Mouse (Mus musculus): Measurements from ENCODE around the gene Arcn1.

The Arcn1 gene

GRCm38 (mm10) chr9:44746666-44747065 lies 21.0 kb downstream of the Arcn1 start:
- in situ Hi-C loops (cut with MboI; ENCODE audit: low sequenced_read_pairs), result no loop called here

DNA sequence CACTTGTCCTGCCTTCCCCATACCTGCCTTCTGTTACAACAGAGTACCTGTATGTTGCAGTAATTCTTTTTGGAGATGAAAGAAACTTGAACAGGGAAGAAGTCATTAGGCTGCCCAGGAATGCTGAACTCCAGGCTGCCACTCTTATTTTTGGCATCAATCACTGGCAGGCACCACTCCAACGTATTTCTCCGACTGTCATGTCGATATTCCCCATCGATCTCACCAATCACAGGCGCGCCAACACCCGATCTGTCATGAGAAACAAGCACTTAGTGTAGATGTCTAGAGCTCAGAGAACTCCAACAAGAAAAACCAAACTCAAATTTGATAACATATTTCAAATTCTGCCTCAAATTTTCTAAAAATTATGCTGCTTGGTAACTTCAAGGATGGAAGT lies 22.3 kb downstream of the Arcn1 start:
- in situ Hi-C loops (cut with MboI; ENCODE audit: low sequenced_read_pairs), result no loop called here

- in situ Hi-C loops (cut with MboI; ENCODE audit: low sequenced_read_pairs), result no loop called here
These were observed 26.9 kb downstream of the Arcn1 start for GRCm38 (mm10) chr9:44740663-44741192.

DNA sequence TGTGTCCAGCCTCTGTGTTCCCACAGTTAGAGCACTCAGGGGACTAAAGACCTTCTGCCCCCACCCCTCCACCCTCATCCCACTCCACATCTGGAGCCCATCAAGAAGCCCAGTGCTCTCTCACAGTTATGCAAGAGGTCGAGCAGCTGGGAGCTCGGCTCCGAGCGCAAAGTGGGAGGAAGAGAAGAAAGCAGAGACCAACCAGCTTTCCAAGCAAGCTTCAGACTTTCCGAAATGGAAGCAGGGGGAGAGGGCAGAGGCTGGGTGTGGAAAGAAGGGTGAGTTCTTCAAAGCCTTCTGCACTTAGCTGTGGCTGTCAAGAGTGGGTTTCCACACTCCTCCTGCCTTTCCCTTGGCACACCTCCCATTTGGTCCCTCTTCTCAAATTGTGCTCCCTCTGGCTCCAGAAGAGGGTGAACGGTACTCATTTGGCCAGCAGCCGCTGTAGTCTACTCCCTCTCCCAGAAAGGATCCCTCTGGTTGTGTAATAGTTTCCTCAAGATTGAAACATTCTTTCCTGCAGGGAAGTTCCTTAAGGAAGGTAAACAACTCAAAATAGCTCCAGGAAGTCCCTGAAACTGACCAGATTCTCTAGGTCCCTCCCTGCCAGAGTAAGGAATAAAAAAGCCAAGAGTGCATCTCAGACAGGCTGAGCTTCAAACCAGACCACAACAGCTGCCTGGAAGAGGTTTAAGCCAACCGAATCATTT lies 30.2 kb downstream of the Arcn1 start:
- in situ Hi-C loops (cut with MboI; ENCODE audit: low sequenced_read_pairs), result no loop called here

DNA sequence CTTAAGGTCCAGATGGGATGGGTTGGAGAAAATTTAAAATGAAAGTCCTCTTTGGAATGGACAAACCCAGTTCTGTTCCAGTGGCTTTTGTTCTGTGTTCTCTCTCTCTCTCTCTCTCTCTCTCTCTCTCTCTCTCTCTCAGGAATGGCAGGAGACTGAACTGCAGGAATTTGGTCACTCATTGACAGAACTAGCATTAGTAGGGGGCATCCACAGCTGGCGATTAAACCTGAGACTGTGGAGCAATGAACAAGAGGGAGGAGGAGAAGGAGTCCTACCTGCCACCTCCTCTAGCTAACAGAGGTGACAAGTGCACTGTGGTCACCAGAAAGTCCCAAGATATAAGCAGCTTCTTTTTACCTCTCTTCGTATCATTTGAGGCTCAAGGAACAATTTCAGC lies 31.3 kb downstream of the Arcn1 start:
- in situ Hi-C loops (cut with MboI; ENCODE audit: low sequenced_read_pairs), result no loop called here

DNA sequence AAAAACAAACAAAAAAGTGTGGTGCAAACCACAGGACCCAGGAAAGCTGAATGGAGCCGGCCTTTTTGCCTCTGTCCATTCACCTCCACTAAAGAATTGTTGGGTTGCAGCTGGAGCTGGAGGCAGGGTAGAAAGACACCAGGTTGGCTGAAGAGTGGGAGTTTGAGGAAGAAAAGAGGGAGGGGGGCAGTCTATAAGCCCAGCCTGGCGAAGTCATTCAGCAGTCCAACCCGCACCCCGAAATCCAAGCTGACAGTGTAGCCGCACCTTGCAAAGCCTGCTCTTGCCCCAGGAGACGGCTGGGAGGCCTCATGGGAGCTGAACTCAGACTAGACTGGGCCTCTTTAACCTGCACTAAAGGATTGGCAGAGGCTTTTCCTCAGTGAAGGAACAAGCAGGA lies 31.8 kb downstream of the Arcn1 start:
- in situ Hi-C loops (cut with MboI; ENCODE audit: low sequenced_read_pairs), result no loop called here

DNA sequence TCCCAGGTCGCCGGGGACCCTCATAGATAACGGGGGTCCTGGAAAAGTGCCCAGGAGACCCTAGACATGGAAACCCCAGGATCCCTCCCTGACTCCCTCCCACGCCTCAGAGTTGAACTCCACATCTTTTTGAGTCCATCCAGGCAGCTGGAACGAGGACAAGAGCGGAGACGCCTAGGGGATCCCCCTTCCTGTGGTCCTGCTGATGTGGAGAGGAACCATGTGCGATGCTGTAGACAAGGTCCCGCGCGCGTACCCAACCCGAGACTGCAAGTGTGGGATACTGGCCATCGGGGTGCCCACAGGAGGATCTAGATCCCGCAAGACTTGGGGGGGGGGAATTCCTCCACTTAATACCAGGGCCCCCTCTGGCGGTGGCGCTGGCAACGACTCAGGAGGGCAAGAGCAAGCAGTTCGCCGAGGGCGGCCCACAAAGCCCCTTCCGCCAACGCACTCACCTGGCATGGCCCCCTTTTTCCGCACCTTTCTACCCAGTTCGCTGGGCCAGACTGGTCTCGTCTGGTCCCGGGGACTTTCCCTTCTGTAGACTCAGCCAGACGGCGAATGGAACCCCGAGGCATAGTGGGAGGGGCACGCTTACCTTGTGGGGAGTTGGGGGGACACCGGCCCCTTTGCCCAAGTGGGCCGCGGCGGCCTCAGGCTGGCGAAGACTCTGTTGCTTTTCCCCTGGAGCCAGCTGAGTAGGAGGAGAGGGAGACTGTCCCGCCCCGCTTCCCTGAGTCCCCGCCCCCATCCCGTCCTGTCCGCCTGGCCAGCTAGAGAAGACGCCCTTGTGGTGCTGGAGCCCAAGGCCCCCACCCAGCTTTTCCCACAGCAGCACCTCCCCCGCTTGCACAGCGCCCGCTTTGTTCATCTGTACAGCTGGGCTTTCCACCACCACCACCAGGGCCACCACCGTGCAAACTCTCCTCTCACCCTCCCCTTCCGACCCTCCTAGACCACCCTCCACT lies 32.8 kb downstream of the Arcn1 start, which contains the start of gene Phldb1:
Gene Phldb1 (minus strand): TSS at position 675 of the 971 bp plus-strand sequence.
- in situ Hi-C loops (cut with MboI; ENCODE audit: low sequenced_read_pairs), result no loop called here

- in situ Hi-C loops (cut with MboI; ENCODE audit: low sequenced_read_pairs), result no loop called here
These were observed 33.7 kb downstream of the Arcn1 start for GRCm38 (mm10) chr9:44733671-44734523.

DNA sequence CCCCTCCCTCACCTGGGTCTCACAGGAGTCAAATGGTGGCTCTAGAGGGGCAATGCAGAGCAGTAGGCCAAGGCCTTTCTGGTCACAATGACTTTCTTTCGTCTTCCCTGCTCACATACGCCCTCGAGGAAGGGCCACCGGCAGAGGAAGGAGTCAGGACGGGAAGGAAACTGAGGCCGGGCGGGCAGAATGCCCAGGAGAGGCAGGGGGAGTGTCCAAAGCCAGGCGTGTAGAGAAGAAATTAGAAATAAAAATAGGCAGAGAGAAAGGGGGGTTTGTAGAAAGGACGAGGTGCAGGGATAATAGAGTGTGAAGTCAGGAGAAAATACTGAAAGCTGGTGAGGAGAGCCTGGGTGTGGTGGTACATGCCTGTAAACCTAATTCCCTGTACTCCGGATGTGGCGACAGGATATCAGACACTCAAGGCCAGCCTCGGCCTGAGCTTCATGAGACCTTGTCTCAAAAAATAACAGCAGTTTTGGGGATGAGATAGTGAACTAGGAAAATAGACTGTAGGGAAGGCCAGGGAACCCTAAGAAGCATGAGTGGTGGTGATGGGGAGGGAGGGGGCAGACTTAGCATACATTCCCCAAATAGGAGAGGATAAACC lies 34.6 kb downstream of the Arcn1 start:
- in situ Hi-C loops (cut with MboI; ENCODE audit: low sequenced_read_pairs), result no loop called here

DNA sequence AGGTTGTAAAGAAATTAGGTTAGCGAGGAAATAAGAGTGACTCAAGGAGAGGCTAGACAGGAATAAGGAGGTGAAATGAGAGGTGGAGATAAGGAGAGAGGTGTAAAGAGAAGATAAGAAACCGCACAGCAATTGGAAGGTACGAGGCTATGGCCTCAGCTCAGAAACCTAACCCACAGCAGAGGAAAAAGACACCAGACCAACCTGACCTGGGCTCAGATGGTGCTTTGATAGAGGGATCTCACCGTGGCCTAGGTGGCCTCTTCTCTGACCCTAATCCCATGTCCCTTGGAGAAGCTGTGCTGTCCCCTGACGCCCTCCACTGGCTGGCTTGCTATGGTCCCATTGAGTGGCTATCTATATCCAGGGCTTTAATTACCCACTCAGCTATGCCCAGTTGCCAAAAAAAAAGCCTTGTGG lies 35.5 kb downstream of the Arcn1 start:
- in situ Hi-C loops (cut with MboI; ENCODE audit: low sequenced_read_pairs), result no loop called here

DNA sequence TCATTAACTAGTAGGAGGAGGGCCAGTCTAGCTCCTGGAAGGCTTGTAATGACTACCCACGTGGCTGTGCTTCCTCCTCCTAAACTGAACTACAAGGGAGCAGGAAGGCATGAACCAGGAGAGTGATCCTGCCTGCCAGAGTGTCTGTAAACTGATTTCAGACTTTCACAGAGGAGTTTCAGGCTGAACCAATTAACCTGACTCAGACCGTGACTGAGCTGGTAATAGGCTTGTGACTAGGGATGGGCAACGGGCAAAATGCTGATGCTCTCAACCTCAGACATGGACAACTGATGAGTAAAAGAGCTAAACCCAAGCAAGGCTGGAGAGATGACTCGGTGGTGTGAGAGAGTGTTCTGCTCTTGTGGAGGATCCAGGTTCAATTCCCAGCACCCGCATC lies 40.2 kb downstream of the Arcn1 start:
- in situ Hi-C loops (cut with MboI; ENCODE audit: low sequenced_read_pairs), result no loop called here

DNA sequence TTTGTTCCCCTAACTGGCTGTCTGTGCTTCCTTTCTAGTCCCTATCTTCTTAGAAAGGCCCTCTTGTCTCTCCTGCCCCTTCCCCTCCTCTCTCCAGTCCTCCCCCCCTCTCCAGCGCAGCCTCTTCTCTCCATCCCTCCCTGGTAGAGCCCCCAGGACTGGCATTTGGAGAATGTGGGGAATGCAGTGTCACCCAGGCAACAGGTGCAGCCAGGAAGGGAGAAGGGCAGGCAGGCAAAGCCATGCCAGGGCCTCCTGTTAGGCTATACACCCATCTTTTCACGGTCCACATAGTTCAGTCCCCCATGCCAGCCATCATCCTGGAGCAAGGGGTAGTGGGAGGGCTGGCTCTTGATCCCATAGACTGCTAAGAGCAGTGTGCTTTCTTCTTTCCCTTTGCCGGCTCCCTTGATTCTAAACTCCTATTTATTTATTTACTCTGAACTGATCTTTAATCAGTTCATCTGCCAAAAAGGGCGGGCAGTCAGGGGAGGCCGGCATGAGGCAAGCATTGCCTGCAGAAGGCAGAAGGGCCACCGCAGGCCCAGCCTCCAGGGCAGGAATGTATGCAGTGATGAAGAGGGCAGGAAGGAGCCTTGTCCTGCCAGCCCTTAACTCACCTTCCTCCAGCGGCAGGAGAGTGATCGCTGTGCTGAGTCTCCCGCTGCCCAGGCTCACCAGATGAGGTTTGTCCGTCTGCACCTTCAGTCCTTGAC lies 41.1 kb downstream of the Arcn1 start:
- in situ Hi-C loops (cut with MboI; ENCODE audit: low sequenced_read_pairs), result no loop called here

DNA sequence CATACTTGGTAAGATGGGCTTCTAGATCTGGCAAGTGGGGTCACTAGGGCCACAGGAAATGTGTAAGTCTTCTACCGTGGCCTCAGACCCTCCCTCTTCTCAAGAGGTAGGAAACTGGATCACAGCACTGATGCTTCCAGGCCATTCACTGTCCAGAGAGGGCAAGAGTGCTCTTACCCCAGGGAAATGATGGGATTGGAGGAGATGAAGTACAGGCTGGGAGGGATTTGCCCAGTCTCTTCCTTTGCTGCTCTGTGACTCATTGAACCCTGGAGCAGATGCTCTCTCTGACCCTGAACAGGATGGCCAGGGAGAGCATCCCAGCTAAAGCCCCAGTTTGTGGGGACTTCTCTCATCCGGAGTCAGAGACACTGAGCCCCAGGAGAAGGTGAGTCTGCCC lies 43.0 kb downstream of the Arcn1 start:
- in situ Hi-C loops (cut with MboI; ENCODE audit: low sequenced_read_pairs), result no loop called here

GRCm38 (mm10) chr9:44724223-44724622 lies 43.4 kb downstream of the Arcn1 start:
- in situ Hi-C loops (cut with MboI; ENCODE audit: low sequenced_read_pairs), result no loop called here

DNA sequence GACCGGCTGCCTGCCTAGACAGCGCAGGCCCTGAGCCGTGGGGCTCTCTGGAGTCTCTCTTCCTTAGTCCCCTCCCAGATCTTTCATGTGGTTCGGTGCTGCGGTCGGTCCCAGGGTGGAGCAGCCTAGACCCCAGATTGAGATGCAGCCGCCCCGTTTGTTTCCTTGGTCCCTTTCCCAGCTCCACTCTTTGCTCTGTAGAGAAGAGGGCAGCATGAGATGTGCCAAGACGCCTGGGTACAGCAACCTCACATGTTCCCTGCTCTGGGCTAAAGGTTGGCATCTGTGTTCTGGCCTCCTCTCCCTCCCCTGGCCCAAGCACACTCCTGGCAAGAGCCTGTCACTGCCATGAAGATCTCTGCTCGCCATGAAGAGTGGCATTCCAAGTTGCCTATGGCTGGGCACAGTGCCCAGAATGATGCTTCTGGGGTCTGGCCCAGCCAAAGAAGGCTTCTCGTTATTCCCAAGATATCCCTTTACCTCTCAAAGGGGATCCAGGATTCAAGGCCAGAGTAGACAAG lies 44.1 kb downstream of the Arcn1 start:
- in situ Hi-C loops (cut with MboI; ENCODE audit: low sequenced_read_pairs), result no loop called here

DNA sequence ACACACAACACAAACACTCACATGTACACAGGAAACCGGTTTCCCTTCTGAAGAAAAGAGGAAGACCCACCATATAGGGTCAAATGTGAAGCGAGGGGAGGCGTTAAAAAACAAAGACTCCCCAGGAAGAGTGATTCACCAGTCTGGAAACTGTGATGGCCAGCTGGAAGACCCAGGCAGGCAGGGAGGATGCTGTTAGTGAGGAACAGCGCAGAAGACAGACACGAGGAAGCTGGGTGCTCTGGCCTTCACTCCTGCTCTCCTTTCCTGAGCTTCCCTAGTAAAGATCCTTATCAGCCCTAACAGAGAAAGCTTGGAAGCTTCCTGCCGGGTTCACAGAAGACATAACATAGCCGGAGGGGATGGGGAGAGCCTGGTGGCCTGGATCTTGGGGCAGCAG lies 44.6 kb downstream of the Arcn1 start:
- in situ Hi-C loops (cut with MboI; ENCODE audit: low sequenced_read_pairs), result no loop called here

GRCm38 (mm10) chr9:44722575-44722974 lies 45.1 kb downstream of the Arcn1 start:
- in situ Hi-C loops (cut with MboI; ENCODE audit: low sequenced_read_pairs), result no loop called here

- in situ Hi-C loops (cut with MboI; ENCODE audit: low sequenced_read_pairs), result no loop called here
These were observed 45.8 kb downstream of the Arcn1 start for GRCm38 (mm10) chr9:44721877-44722186.

DNA sequence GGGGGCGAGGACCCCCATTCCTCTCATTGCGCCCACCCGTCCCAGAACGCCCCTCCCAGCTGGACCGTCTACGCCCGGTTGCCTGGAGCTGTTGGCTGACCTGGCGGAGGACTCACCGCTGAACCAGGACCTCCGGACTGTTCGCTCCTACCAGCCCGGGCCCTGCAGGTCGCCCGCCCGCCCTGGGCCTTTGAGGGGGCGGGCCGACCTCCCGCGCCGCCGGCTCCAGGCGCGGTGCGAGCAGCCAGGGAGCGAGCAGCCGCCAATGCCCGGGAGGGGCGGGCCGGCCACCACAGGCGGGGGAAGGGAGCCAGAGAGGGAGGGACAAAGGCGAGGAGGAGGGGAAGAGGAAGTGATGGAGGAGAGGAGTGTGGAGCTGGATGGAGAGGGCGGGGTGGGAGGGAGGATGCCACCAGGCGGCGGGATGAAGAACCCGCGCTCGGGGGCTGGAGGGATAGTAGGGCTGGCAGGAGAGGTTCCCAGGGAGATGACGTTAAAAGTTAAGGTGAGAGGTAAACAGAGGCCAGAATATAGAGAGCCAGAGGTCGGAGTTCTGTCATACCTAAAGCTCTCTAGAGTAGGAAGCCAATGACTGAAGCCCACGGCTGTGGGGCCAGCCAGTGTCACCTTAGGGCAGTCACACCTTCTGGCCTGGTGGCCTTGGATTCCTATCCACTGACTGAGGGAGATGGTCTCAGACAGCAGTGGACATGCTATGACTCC lies 46.3 kb downstream of the Arcn1 start:
- in situ Hi-C loops (cut with MboI; ENCODE audit: low sequenced_read_pairs), result no loop called here
